Mouse (Mus musculus): ENCODE measurements at regions not wholly inside any gene's neighbourhood (a gene's known extent, or its start where the extent isn't known, plus 50 kb on each side); places are given as distances from the start of the nearest gene placed in this dataset.

GRCm38 (mm10) chr11:64800246-64801121 is 178.4 kb upstream of the Elac2 start:
- no peak for DNase-seq (ENCODE audit: low read depth)

- DNase-seq (ENCODE audit: low read depth) = peak; percentile 52
Observed at GRCm38 (mm10) chr11:64801351-64801750, 177.5 kb upstream of the Elac2 start.

DNA sequence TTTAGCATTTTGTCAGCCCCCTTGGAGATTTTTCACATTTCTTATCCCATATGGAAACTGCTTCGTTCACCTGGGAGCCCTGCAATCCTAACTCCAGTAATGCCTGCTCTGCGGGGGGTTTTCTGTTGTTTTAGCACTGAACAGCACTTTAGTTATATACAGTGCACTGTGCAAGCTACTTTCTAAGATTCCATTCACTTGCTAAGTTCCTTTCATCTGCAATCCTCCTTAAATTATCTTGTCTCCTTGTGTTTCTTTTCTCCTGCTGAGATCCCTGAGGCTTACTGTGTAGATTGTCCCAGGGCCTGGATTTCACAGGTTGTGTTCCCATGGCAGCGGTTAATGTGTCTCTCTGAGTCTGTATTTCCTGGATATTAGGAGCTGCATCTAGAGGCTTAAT is 173.3 kb upstream of the Elac2 start:
- DNase-seq (ENCODE audit: low read depth) = no peak

DNA sequence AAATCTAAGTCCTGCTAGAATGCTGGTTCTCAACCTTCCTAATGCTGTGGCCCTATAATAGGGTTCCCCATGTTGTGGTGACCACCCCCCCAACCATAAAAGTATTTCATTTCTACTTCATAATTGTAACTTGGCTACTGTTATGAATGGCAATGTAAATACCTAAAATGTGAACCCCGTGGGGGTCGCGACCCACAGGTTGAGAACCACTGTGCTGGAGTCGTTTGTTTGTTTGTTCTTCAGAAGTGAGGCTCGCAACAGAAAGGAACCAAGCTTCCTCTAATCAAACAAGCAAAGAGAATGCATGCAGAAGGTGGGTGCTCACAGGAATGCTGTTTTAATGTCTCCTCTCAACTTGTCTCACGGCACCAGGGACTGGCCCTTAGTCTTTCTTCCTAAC is 166.4 kb upstream of the Elac2 start:
- no peak for DNase-seq (ENCODE audit: low read depth)

- DNase-seq (ENCODE audit: low read depth) = no peak
Observed at GRCm38 (mm10) chr11:64829429-64829828, 149.4 kb upstream of the Elac2 start.

DNA sequence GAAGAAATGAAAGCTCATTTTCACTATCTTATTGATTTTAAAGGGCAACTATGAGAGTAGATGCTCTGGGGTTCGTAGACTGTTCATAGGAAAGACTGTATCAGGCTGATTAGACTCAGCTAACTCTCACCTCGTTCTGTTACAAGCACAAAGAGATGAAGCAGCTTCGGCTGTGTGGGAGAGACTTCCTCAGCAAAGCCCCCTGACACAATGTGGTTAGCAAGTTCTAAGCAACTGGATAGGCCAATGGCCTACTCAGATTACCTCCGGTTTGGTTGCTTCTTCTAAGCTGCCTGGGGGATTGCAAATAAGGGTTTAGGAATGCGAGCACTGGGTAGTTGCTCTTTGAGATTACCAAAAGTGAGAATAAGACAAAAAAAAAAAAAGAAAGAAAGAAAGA is 146.4 kb upstream of the Elac2 start:
- DNase-seq (ENCODE audit: low read depth) = no peak

DNA sequence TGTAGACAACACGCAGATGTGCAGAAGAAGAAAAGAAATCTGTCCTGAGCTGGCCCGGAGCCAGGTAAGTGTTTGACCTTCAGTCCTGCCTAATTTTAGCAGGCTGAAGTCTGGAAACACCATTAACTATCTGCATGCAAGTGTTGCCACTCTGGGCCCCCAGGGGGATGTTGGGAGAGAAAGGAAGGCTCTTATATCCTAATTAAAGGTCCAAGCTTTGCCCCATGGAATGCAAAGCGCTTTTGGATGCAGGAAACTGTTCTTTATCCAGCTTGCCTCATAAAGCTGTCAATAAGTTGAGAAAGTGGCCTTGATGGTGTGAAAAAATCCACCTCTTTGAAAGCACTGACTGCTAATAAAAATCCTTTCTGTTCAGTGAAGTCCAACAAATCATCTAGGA is 145.1 kb upstream of the Elac2 start:
- no peak for DNase-seq (ENCODE audit: low read depth)

DNA sequence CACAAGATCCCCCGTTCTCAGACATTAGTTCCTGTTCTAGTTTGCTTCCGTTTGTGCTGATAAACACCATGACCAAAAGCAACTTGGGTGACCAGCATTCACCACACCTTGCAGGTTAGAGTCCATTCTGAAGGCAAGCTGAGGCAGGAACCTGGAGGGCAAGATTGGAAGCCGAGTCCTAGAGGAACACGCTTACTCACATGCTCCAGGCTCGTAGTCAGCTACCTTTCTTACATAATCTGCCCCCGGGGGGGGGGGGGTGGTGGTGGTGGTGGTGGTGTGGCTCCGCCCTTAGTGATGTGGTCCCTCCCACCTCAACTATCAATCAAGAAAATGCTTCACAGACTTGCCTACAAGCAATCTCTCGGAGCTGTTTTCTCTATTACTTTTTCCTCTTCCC is 142.1 kb upstream of the Elac2 start:
- DNase-seq (ENCODE audit: low read depth) = no peak

DNA sequence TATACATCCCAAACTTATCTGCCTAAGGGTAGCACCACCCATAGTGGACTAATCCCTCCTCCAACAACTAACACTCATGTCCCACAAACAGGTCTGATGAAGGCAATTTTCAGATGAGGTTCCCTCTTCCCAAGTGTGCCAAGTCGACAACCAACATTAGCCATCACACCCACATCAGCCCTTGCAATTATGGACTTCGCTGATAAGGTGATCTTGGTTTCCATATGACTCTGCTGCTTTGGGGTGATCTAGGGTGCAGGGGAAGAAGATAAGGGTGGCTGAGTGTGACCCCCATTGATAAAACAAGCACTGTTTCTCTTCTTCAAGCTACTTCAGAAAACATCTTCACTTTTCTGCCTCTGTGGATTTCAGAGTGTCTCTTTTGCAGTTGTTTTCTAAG is 137.7 kb upstream of the Elac2 start:
- DNase-seq (ENCODE audit: low read depth) = no peak

- no peak for DNase-seq (ENCODE audit: low read depth)
Observed at GRCm38 (mm10) chr11:64842775-64843530, 135.9 kb upstream of the Elac2 start.

GRCm38 (mm10) chr11:64846577-64847147 is 132.2 kb upstream of the Elac2 start:
- DNase-seq (ENCODE audit: low read depth) = no peak

GRCm38 (mm10) chr11:64859636-64860035 is 119.2 kb upstream of the Elac2 start:
- no peak for DNase-seq (ENCODE audit: low read depth)

DNA sequence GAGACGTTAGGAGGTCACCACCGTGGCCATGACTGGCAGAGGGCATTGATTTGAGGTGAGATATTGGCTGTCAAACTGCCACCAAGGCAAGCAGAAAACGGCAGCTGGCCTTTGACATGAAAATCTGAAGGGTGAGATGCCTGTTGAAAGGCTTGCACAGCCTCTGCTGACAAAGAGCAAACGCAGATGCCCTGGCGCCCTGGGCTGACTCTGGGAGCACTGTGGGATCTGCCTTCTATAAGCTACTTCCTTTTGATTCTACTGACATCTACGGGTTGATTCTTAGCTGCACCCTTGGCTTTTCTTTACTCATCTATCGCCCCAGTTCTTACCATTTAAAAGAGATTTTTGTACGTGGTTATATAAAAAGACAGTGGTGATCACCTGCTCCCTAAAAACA is 98.2 kb upstream of the Elac2 start:
- no peak for DNase-seq (ENCODE audit: low read depth)

GRCm38 (mm10) chr11:64884518-64884917 is 94.3 kb upstream of the Elac2 start:
- DNase-seq (ENCODE audit: low read depth) = no peak

- no peak for DNase-seq (ENCODE audit: low read depth)
Observed at GRCm38 (mm10) chr11:64889335-64890020, 89.4 kb upstream of the Elac2 start.

- DNase-seq (ENCODE audit: low read depth) = peak; percentile 35
Observed at GRCm38 (mm10) chr11:64890776-64891175, 88.1 kb upstream of the Elac2 start.

GRCm38 (mm10) chr11:64895804-64896466 is 82.9 kb upstream of the Elac2 start:
- no peak for DNase-seq (ENCODE audit: low read depth)

DNA sequence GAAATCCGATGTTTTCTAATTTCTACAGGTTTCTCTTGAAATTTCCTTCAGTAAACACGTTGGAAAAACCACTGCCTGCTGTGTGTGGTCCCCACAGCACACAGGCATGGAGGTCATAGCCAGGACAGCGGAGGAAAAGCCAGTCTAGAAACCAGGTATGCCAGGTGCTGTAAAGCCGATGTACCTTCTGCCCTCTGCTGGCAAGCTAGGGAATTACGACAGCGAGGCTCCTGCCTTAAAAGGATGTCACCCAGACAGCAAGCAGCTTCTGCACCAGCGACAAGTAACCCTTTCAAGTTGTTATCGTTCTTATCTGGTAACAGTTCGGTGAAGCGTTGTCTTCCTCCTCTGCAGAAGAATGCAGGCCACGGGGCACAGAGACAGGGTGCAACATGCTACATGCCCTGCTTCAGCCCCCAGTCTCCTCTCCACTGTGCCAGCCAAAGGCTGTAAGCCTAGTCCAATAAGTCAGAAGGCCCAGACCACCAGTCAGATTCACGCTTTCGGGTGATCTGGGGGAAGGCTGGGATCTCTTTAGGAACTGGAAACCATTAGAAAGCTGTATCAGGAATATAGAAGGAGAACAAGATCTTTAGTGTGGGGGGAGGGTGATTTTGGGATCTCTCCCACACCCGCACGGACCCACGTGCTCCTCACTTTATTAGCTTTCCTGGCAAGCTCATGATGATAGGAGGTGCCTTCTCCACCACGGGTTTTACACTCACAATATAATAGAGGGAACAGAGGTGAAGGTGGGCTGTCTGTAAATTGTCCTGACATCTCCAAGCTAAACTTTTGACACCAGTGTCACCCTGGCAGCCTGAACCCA is 79.9 kb upstream of the Elac2 start:
- DNase-seq (ENCODE audit: low read depth) = peak; percentile 44

- DNase-seq (ENCODE audit: low read depth) = no peak
Observed at GRCm38 (mm10) chr11:64899587-64900278, 79.1 kb upstream of the Elac2 start.

- DNase-seq (ENCODE audit: low read depth) = no peak
Observed at GRCm38 (mm10) chr11:64916783-64917182, 62.1 kb upstream of the Elac2 start.

All from c-Kit-positive CD71-negative TER-119-negative erythroid progenitor cells, embryonic 14.5 days (primary cell).